Mouse (Mus musculus) liver, embryonic 14.5 days (tissue): ENCODE results near the gene Mrgprx1. TPM values are rescaled to one million over a fixed set of nuclear protein-coding genes. Genes with fewer than 3 reads are reported as not detected.

Experiments
- ATAC-seq: fragments of 200-750 bp; cut with Nextera tagmentation; 2 replicates; pipeline ENCODE4 v1.8.0; 2017; ENCODE audit warnings: moderate number of reproducible peaks, mild to moderate bottlenecking, moderate library complexity; ENCODE audit not compliant: insufficient read depth
- DNase-seq, 3 experiments: peaks; one replicate each; pipeline ENCODE4 v3.0.0-alpha.2; 2012 to 2013; ENCODE audit warnings: low read depth in 3 of 3, low spot score in 3 of 3
- H3K27ac ChIP-seq: fragments of 300-500 bp; sonication (generic); 2 replicates; pipeline ENCODE4 v1.5.1; 2014; ENCODE audit warnings: moderate library complexity, mild to moderate bottlenecking, control low read depth, inconsistent platforms
- H3K27me3 ChIP-seq: fragments of 300-500 bp; sonication (generic); 2 replicates; pipeline ENCODE4 v1.6.1; 2014; ENCODE audit warnings: mild to moderate bottlenecking, low read length, moderate library complexity; ENCODE audit not compliant: control insufficient read depth, insufficient read depth
- H3K36me3 ChIP-seq: fragments of 300-500 bp; sonication (generic); replicated peaks from 2 replicates; pipeline ENCODE4 v1.6.1; 2014; ENCODE audit warnings: low read depth; ENCODE audit not compliant: control insufficient read depth, insufficient read depth
- H3K4me1 ChIP-seq, 2 experiments: fragments of 200-500 bp in 1 of 2; fragments of 300-500 bp in 1 of 2; sonication (generic) in 1 of 2; replicated peaks; 2 replicates each; pipeline ENCODE4 v1.6.1; 2012 to 2014; ENCODE audit warnings: antibody characterized with exemption in 1 of 2, inconsistent platforms in 1 of 2, low read length in 1 of 2; ENCODE audit not compliant: control insufficient read depth in 2 of 2, insufficient read depth in 2 of 2
- H3K4me2 ChIP-seq: fragments of 300-500 bp; sonication (generic); 2 replicates; pipeline ENCODE4 v1.6.1; 2014; ENCODE audit warnings: low read depth, mild to moderate bottlenecking, control low read depth, moderate library complexity
- H3K4me3 ChIP-seq, 2 experiments: fragments of 200-500 bp in 1 of 2; fragments of 300-500 bp in 1 of 2; sonication (generic) in 1 of 2; 2 replicates each; pipeline ENCODE4 v1.5.1; 2012 to 2014; ENCODE audit warnings: low read depth in 2 of 2, low read length in 2 of 2, mild to moderate bottlenecking in 2 of 2, control low read depth in 1 of 2, inconsistent platforms in 1 of 2, moderate library complexity in 1 of 2; ENCODE audit not compliant: insufficient read depth in 1 of 2
- H3K9ac ChIP-seq: fragments of 300-500 bp; sonication (generic); replicated peaks from 2 replicates; pipeline ENCODE4 v1.6.1; 2014; ENCODE audit warnings: mild to moderate bottlenecking, control low read depth, moderate library complexity
- H3K9me3 ChIP-seq: fragments of 300-500 bp; sonication (generic); 2 replicates; pipeline ENCODE4 v1.6.1; 2016; ENCODE audit warnings: low read length, mixed read lengths; ENCODE audit not compliant: control insufficient read depth
- CTCF ChIP-seq: IDR thresholded peaks from 2 replicates; pipeline ENCODE4 v1.5.1; 2016; ENCODE audit warnings: antibody characterized with exemption, low read depth, control low read depth
- EP300 ChIP-seq: IDR thresholded peaks from 2 replicates; pipeline ENCODE4 v1.6.1; 2016; ENCODE audit warnings: antibody characterized with exemption, low read depth
- WGBS: fragments of 180-500 bp; shearing (Covaris S2); extraction: QIAGEN DNeasy Blood & Tissue Kit; methylation state at CpG from one replicate; pipeline ENCODE4 v1.1.7; 2014; ENCODE audit not compliant: insufficient replicate concordance; 5-methylcytosine and 5-hydroxymethylcytosine counted together
- polyA plus RNA-seq, 2 experiments: library from polyadenylated mRNA; depleted of rRNA in 1 of 2; stranded (reverse) in 1 of 2; unstranded in 1 of 2; fragments of >200 nt; fragmentation: Nextera tagmentation in 1 of 2; extraction: Ambion mirVana in 1 of 2; gene quantifications; 2 replicates each; pipeline versions ENCODE4 v1.2.1 to v1.2.3; 2012 to 2014

Mrgprx1 gene
- polyA plus RNA-seq, 2 experiments: not detected

- H3K9me3 ChIP-seq: no peaks in the 10 kb centered on the region
- H3K4me3 ChIP-seq: no peak overlapping the region
- ATAC-seq: no peak
- no peak for DNase-seq
- no peaks in the 10 kb centered on the region for H3K4me1 ChIP-seq
- no peak for TF ChIP-seq CTCF
- TF ChIP-seq EP300: no peak
- H3K27me3 ChIP-seq: no peaks in the 10 kb centered on the region
- H3K9ac ChIP-seq: no peak overlapping the region
- H3K4me2 ChIP-seq: no peak overlapping the region
- 27% methylated on average over 3 of the region's 3 CpGs for WGBS
- no peaks in the 10 kb centered on the region for H3K36me3 ChIP-seq
- H3K27ac ChIP-seq: no peak overlapping the region
Observed at GRCm38 (mm10) chr7:47995689-47996088, 31.7 kb downstream of the Mrgprx1 start.

GRCm38 (mm10) chr7:47986752-47987151 is 40.6 kb downstream of the Mrgprx1 start:
- no peaks in the 10 kb centered on the region for H3K9me3 ChIP-seq
- ATAC-seq: no peak
- H3K9ac ChIP-seq: no peak overlapping the region
- TF ChIP-seq EP300: no peak
- TF ChIP-seq CTCF: 0 out of 2 replicates have a peak, but pooled peaks have one; percentile 14
- H3K27ac ChIP-seq: no peak overlapping the region
- WGBS: 26% methylated on average over 1 of the region's 1 CpGs
- no peak for DNase-seq
- H3K4me2 ChIP-seq: no peak overlapping the region
- H3K4me3 ChIP-seq: no peak overlapping the region
- H3K36me3 ChIP-seq: no peaks in the 10 kb centered on the region
- H3K4me1 ChIP-seq: no peaks in the 10 kb centered on the region
- H3K27me3 ChIP-seq: no peaks in the 10 kb centered on the region

- no peak within 1 kb of the TSS for H3K4me3 ChIP-seq
- no peak for TF ChIP-seq EP300
- TF ChIP-seq CTCF: no peak
- H3K4me1 ChIP-seq: no peaks in the 10 kb centered on the region
- H3K36me3 ChIP-seq: no peaks in the 10 kb centered on the region
- H3K9ac ChIP-seq: no peak within 1 kb of the TSS
- no peak for DNase-seq
- no peaks in the 10 kb centered on the region for H3K9me3 ChIP-seq
- WGBS: 26% methylated on average over 1 of the region's 1 CpGs
- no peak for ATAC-seq
- no peak within 1 kb of the TSS for H3K4me2 ChIP-seq
- H3K27ac ChIP-seq: no peak within 1 kb of the TSS
- H3K27me3 ChIP-seq: no peaks in the 10 kb centered on the region
Observed at GRCm38 (mm10) chr7:47981995-47982394, 45.4 kb downstream of the Mrgprx1 start, which contains the start of gene Mrgpra4. Mrgpra4 (minus strand) TSS chr7:47982095.

Other genes with a start within 250 kb of the Mrgprx1 start
- not detected in 2 replicates for gene Mrgpra4, start 45.5 kb downstream of the Mrgprx1 start, polyA plus RNA-seq (2012; rRNA removed)
- not detected in 2 replicates for gene Mrgpra4, start 45.5 kb downstream of the Mrgprx1 start, polyA plus RNA-seq (2014; fragmentation: Nextera tagmentation; extraction: Ambion mirVana)
- gene Mrgprb5, start 141.4 kb upstream of the Mrgprx1 start, polyA plus RNA-seq (2012; rRNA removed): not detected in 2 replicates
- not detected in 2 replicates for gene Mrgprb5, start 141.4 kb upstream of the Mrgprx1 start, polyA plus RNA-seq (2014; fragmentation: Nextera tagmentation; extraction: Ambion mirVana)
- not detected in 2 replicates for gene Mrgprb4, start 171.7 kb upstream of the Mrgprx1 start, polyA plus RNA-seq (2012; rRNA removed)
- gene Mrgprb4, start 171.7 kb upstream of the Mrgprx1 start, polyA plus RNA-seq (2014; fragmentation: Nextera tagmentation; extraction: Ambion mirVana): not detected in 2 replicates